Mouse (Mus musculus): ENCODE data around the gene Plekhg6.

DNA sequence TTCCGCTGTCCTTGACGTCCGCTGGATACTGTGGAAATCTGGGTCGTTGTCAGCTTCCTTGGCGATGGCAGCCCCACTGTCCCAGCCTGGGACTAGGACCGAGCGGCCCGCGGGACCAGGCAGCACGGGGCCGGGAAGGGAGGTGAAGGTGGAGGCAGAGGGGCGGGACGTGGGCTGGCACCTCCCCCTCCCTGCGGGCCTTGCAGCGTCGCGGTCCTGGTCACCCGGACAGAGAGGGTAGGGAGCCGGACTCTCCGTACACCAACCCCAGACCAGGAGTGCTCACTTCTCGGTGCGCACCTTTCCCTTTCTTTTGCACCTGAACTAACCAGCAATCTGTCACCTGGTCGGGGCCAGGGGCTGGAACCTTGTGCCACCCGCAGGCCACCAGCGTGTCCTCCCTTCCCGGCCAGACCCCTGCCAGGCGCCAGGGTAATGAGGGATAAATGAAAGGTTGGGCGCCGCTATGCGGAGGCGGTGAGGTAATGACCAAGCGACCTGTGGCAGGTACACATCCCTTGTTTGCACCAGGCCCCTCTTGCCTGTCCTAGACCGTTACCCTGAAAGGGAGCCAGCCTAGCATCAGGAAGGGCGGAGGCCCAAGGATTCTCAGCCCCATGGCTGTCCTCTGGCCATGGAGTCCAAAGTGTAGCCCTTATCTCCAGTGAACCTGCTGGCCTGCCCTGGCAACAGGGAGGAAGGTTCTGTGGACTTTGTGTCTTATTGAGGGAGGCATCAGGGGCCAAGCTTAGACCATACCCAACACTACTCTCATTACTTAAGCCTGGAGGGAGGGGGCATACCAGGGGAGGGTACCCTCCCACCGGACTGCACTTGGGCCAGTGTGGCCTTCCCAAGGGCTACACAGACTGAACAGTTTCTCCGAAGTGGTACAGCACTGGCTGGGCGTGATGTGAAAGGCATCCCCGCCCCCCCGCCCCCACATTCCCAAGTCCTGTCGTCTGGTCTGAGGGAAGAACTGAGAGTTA, at the start of gene Plekhg6:
- TF ChIP-seq CTCF (IDR thresholded peaks at IDR 0.05; ENCODE audit: low read depth, low read length) (no peak), TAL1 (conservative IDR thresholded peaks at IDR 0.05; ENCODE audit: low read depth, low read length) (no peak)
